31 mouse cellular contexts compared by ENCODE assay signal in the genomic region with DNA sequence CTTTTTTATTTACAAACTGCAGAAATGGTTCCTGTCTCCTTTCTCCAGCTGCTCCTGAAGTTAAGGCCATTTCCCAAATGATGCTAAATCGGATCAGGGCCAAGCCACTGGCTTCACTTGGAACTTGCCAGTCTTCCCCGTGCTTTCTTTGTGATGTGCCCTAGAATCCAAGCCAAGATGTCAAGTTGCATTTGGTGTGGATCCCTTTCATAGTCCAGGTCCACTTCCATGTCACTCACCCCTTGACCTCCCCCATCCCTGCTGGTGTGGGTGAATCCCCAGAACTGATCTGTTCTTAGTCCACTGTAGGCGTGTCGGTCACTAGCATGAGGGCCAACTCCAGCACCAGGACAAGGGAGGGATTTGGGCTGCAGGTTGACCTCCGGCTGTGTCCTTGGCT.
"Had no signal": no experiment of that assay in that cellular context is flagged by ENCODE, and none has a peak within 500 bp of the region (broad histone marks: within the 10 kb centered on the region; RNA-seq: fewer than 3 reads in every experiment).

No protein-coding gene starts in this region.

- H3K27me3 ChIP-seq: limb, embryonic 12.5 days; limb, embryonic 13.5 days; limb, embryonic 15.5 days; liver, embryonic 13.5 days; liver, embryonic 15.5 days; lung, embryonic 15.5 days; midbrain, embryonic 12.5 days; midbrain, embryonic 13.5 days; midbrain, embryonic 15.5 days; neural tube, embryonic 12.5 days had no signal

- H3K36me3 ChIP-seq: limb, embryonic 10.5 days; liver, embryonic 12.5 days; lung, embryonic 15.5 days; midbrain, embryonic 10.5 days; midbrain, embryonic 12.5 days had no signal

- ATAC-seq: liver, embryonic 12.5 days; liver, postnatal 0 days; lung, postnatal 0 days; midbrain, embryonic 13.5 days; midbrain, embryonic 15.5 days; midbrain, embryonic 16.5 days had no signal

- H3K4me3 ChIP-seq: limb, embryonic 10.5 days; limb, embryonic 12.5 days; limb, embryonic 13.5 days; limb, embryonic 15.5 days; liver, embryonic 12.5 days; liver, embryonic 13.5 days; liver, embryonic 15.5 days; lung, embryonic 15.5 days; megakaryocyte, embryonic 14.5 days; midbrain, embryonic 10.5 days; midbrain, embryonic 12.5 days; midbrain, embryonic 13.5 days; midbrain, embryonic 15.5 days; myocyte; neural tube, embryonic 12.5 days had no signal

- H3K9ac ChIP-seq: limb, embryonic 12.5 days; limb, embryonic 13.5 days; limb, embryonic 15.5 days; liver, embryonic 12.5 days; liver, embryonic 13.5 days; liver, embryonic 14.5 days; liver, embryonic 15.5 days; liver, postnatal 0 days; lung, embryonic 14.5 days; lung, embryonic 15.5 days; midbrain, embryonic 12.5 days; midbrain, embryonic 13.5 days; midbrain, embryonic 15.5 days; neural tube, embryonic 12.5 days had no signal

- DNase-seq: left cerebral cortex, postnatal 4 days; liver; liver, embryonic 13.5 days; liver, postnatal 0 days; lung, adult 18-20 months; lung, adult 2 months; lung, embryonic 14.5 days; lung, postnatal 10 days; lung, postnatal 14 days; lung, postnatal 36 days; lung, postnatal 4 days; midbrain, embryonic 14.5 days had no signal

- H3K9me3 ChIP-seq: limb, embryonic 10.5 days; limb, embryonic 12.5 days; limb, embryonic 13.5 days; limb, embryonic 15.5 days; liver, embryonic 12.5 days; liver, embryonic 13.5 days; liver, embryonic 15.5 days; lung, embryonic 15.5 days; megakaryocyte, embryonic 14.5 days; midbrain, embryonic 10.5 days; midbrain, embryonic 12.5 days; midbrain, embryonic 13.5 days; midbrain, embryonic 15.5 days; neural tube, embryonic 12.5 days had no signal

- H3K4me2 ChIP-seq: limb, embryonic 12.5 days; limb, embryonic 13.5 days; limb, embryonic 15.5 days; liver, embryonic 12.5 days; liver, embryonic 13.5 days; liver, embryonic 15.5 days; lung, embryonic 14.5 days; lung, embryonic 15.5 days; midbrain, embryonic 11.5 days; midbrain, embryonic 12.5 days; midbrain, embryonic 13.5 days; midbrain, embryonic 15.5 days; neural tube, embryonic 12.5 days had no signal

- H3K4me1 ChIP-seq: limb, embryonic 15.5 days; liver, embryonic 12.5 days; lung, embryonic 15.5 days; midbrain, embryonic 12.5 days; midbrain, embryonic 13.5 days; midbrain, embryonic 15.5 days; neural tube, embryonic 12.5 days had no signal

- H3K27ac ChIP-seq: limb, embryonic 10.5 days; limb, embryonic 12.5 days; limb, embryonic 13.5 days; limb, embryonic 15.5 days; liver, embryonic 12.5 days; liver, embryonic 13.5 days; liver, embryonic 14.5 days; liver, embryonic 15.5 days; lung, embryonic 15.5 days; macrophage; midbrain, embryonic 10.5 days; midbrain, embryonic 12.5 days; midbrain, embryonic 13.5 days; midbrain, embryonic 15.5 days; neural tube, embryonic 12.5 days had no signal
